Mouse (Mus musculus) liver, adult 2 months (tissue): ENCODE measurements around the gene Cdkal1. TPM values are rescaled to one million over a fixed set of nuclear protein-coding genes. Genes with fewer than 3 reads are reported as not detected.

Experiments used
- DNase-seq: peaks from one replicate; pipeline ENCODE4 v3.0.0-alpha.2; 2011; ENCODE audit warnings: low read depth, low spot score; ENCODE audit errors: extremely low read depth
- H3K27ac ChIP-seq: fragments of 200-500 bp; replicated peaks from 2 replicates; pipeline ENCODE4 v1.5.1; 2012; ENCODE audit warnings: low read depth, mild to moderate bottlenecking, control low read depth, inconsistent platforms, low read length; ENCODE audit not compliant: insufficient read depth
- H3K27me3 ChIP-seq: fragments of 200-500 bp; 2 replicates; pipeline ENCODE4 v1.6.1; 2012; ENCODE audit warnings: mild to moderate bottlenecking, moderate library complexity, low read length, inconsistent platforms; ENCODE audit not compliant: control insufficient read depth, insufficient read depth
- H3K36me3 ChIP-seq: fragments of 200-500 bp; 2 replicates; pipeline ENCODE4 v1.6.1; 2012; ENCODE audit warnings: low read length, inconsistent platforms; ENCODE audit not compliant: control insufficient read depth, insufficient read depth
- H3K4me1 ChIP-seq: fragments of 200-500 bp; 2 replicates; pipeline ENCODE4 v1.6.1; 2011; ENCODE audit warnings: low read length; ENCODE audit not compliant: control insufficient read depth, insufficient read depth
- H3K4me3 ChIP-seq: fragments of 200-500 bp; 2 replicates; pipeline ENCODE4 v1.5.1; 2011; ENCODE audit warnings: low read depth, mild to moderate bottlenecking, control low read depth, low read length, moderate library complexity; ENCODE audit not compliant: insufficient read depth
- H3K79me2 ChIP-seq: fragments of 200-500 bp; 2 replicates; pipeline ENCODE4 v1.6.1; 2012; ENCODE audit warnings: inconsistent platforms, mild to moderate bottlenecking, low read length, moderate library complexity; ENCODE audit not compliant: control insufficient read depth, insufficient read depth
- H3K9ac ChIP-seq: fragments of 200-500 bp; 2 replicates; pipeline ENCODE4 v1.6.1; 2012; ENCODE audit warnings: low read depth, mild to moderate bottlenecking, control low read depth, inconsistent platforms, low read length
- CTCF ChIP-seq: fragments of 200-500 bp; IDR thresholded peaks from 2 replicates; pipeline ENCODE4 v1.5.1; 2011; ENCODE audit warnings: low read depth, low read length, control low read depth
- POLR2A ChIP-seq: fragments of 200-500 bp; IDR thresholded peaks from 2 replicates; pipeline ENCODE4 v1.6.1; 2011; ENCODE audit warnings: low read length, control low read depth; ENCODE audit not compliant: insufficient read depth; ENCODE audit errors: extremely low read depth
- whole genome bisulfite sequencing: fragments of 180-500 bp; shearing (Covaris S2); methylation state at CpG from one replicate; pipeline ENCODE4 v1.1.7; 2018; 5-methylcytosine and 5-hydroxymethylcytosine counted together
- polyA plus RNA-seq: library from polyadenylated mRNA; depleted of rRNA; stranded (reverse); fragments of >200 nt; gene quantifications from 2 replicates; pipeline ENCODE4 v1.2.3, GENCODE M21; 2012
- total RNA-seq: library from RNA; depleted of rRNA; stranded (reverse); fragments of >200 nt; gene quantifications from 2 replicates; pipeline ENCODE4 v1.2.3, GENCODE M21; 2014

Cdkal1 gene
- total and polyA plus RNA-seq, 2 experiments: 1.7 to 13.6 TPM

DNA sequence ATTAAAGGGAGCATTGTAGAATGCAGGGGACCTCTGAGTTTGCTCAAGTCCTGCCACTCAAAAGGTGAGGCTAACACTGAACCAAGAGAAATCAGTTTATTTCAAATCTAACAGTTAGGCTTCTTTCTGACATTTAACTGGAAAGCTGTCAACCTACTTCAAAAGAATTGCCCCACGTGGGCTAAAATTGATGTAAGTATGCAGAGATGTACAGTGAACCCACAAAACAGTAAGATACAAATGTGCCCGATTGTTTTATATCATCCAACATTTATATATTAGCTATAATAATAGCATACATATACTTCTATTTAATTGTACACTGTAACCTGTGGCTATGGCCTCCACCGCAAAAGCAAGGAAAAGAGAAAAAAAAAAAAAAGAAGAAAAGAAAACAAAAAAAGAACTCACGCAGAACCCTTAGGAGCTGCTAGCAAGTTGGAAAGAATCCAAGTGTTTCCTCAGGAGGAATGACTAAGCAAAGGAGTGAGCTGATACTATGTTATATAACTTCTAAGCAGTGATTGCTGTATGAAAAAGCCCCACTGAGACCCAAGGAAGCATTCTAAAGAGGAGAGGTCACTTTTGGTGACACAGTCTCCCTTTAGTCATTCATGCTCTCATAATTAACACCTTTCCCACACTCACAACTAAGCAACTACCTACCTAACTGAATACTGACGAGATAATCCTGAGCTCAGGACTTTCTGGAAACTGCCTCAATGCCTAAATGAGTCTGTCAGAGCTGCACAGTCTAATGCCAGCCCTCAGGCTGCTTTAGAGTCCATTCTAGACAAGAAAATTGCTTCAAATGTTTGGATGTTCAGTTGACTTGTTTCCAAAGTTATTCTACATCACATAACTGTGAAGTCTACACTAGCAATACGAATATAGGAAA is 352.1 kb downstream of the Cdkal1 start:
- Histone ChIP-seq H3K4me1 (no peaks in the 10 kb centered on the region), H3K36me3 (no peaks in the 10 kb centered on the region), H3K79me2 (no peaks in the 10 kb centered on the region), H3K4me3 (no peak overlapping the region), H3K9ac (no peak overlapping the region), H3K27ac (no peak overlapping the region), H3K27me3 (no peaks in the 10 kb centered on the region)
- DNase-seq: peak; percentile 30
- WGBS: 86% methylated on average over 6 of the region's 6 CpGs
- TF ChIP-seq POLR2A (no peak), CTCF (no peak)

- Histone ChIP-seq H3K36me3 (no peaks in the 10 kb centered on the region), H3K27ac (no peak overlapping the region), H3K4me3 (no peak overlapping the region), H3K79me2 (no peaks in the 10 kb centered on the region), H3K27me3 (no peaks in the 10 kb centered on the region), H3K9ac (no peak overlapping the region), H3K4me1 (no peaks in the 10 kb centered on the region)
- WGBS: 88% methylated on average over 5 of the region's 5 CpGs
- no peak for DNase-seq
- TF ChIP-seq CTCF (no peak), POLR2A (no peak)
Measured at GRCm38 (mm10) chr13:29502481-29503146, 352.9 kb downstream of the Cdkal1 start.

DNA sequence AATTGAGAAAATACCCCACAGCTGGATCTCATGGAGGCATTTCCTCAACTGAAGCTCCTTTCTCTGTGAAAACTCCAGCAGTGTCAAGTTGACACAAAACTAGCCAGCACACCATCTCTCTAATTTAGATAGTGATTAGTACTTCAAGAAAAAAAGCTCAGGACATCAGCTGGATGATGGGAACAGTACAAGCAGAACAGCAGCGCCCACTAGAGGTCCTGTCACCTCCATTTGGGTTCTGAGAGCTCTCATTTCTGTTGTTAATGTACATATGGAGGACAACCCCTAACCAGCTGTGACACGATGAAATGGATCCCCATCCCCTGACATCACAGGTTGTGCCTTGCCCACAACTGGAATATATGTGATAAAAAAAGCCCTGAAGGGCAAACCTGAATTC is 354.3 kb downstream of the Cdkal1 start:
- TF ChIP-seq CTCF: no peak
- TF ChIP-seq POLR2A: no peak
- 89% methylated on average over 2 of the region's 2 CpGs for WGBS
- H3K27me3 ChIP-seq: no peaks in the 10 kb centered on the region
- H3K4me3 ChIP-seq: no peak overlapping the region
- DNase-seq: no peak
- H3K9ac ChIP-seq: no peak overlapping the region
- no peaks in the 10 kb centered on the region for H3K79me2 ChIP-seq
- H3K27ac ChIP-seq: no peak overlapping the region
- H3K4me1 ChIP-seq: no peaks in the 10 kb centered on the region
- no peaks in the 10 kb centered on the region for H3K36me3 ChIP-seq

DNA sequence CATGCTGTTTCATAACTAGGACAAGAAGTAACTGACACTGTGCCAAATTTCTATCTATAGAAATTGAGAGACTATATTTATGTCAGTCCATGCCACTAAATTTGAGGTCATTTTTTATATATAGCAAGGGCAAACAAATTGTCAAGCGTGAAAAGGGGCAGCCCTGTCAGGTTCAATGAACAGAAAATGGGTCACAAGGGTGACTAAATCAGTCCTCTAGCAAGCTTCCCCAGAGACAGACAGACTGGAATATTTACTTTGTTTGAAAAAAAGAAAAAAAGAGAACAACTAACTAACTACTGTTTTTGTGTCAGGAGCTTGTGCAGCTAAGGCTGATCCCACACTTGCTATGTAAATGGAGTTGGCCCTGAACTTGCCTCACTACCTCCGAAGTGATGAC is 355.7 kb downstream of the Cdkal1 start:
- TF ChIP-seq POLR2A: no peak
- TF ChIP-seq CTCF: no peak
- Histone ChIP-seq H3K27ac (no peak overlapping the region), H3K36me3 (no peaks in the 10 kb centered on the region), H3K4me3 (no peak overlapping the region), H3K79me2 (no peaks in the 10 kb centered on the region), H3K9ac (no peak overlapping the region), H3K27me3 (no peaks in the 10 kb centered on the region), H3K4me1 (no peaks in the 10 kb centered on the region)
- DNase-seq: no peak
- WGBS: 46% methylated on average over 2 of the region's 2 CpGs

DNA sequence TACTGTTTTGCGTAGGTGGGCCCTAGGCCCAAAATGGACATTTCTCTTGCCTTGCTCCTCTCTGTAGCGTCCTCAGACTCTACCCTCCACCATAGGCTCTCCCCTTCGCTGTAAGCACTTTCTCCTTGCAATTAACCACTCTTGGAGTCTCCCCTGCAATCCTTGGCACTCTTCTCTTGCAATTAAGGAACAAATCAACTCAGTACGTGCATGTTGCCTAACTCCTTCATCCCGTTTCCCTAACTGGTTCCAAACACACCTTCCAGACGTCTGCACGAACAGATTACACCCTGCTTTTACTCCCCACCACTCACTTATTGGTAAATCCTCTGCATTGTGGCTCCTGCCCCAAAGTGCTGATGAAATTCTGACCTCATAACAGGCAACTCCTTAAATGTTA is 358.2 kb downstream of the Cdkal1 start:
- no peaks in the 10 kb centered on the region for H3K79me2 ChIP-seq
- no peak for DNase-seq
- 90% methylated on average over 7 of the region's 7 CpGs for WGBS
- H3K4me1 ChIP-seq: no peaks in the 10 kb centered on the region
- no peak for TF ChIP-seq POLR2A
- no peak for TF ChIP-seq CTCF
- no peak overlapping the region for H3K4me3 ChIP-seq
- no peaks in the 10 kb centered on the region for H3K36me3 ChIP-seq
- no peak overlapping the region for H3K27ac ChIP-seq
- H3K9ac ChIP-seq: no peak overlapping the region
- H3K27me3 ChIP-seq: no peaks in the 10 kb centered on the region

DNA sequence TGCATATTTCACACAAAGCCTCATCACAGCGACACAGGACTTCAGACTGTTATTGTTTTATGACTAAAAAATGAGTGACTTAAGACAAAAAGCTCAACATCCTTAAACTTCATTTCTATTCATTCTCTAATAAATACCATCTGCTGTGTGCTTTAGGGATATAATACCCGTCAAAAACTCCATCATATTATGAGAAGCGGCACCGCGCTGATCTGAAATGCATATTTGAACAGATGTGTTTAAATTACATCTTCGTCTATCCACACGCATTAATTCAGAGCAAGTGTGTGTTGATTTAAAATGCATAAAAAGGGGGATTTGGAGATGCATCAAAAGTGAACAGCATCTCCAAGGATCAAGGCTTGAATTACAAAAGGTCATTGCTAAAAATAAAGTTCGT is 365.1 kb downstream of the Cdkal1 start:
- H3K79me2 ChIP-seq: no peaks in the 10 kb centered on the region
- no peak overlapping the region for H3K4me3 ChIP-seq
- TF ChIP-seq POLR2A (no peak), CTCF (no peak)
- H3K4me1 ChIP-seq: no peaks in the 10 kb centered on the region
- H3K27me3 ChIP-seq: no peaks in the 10 kb centered on the region
- H3K27ac ChIP-seq: no peak overlapping the region
- WGBS: 97% methylated on average over 8 of the region's 8 CpGs
- H3K36me3 ChIP-seq: no peaks in the 10 kb centered on the region
- DNase-seq: no peak
- H3K9ac ChIP-seq: no peak overlapping the region
